Mouse (Mus musculus) MEL (cell line): ENCODE data around the gene Hs1bp3. TPM values are rescaled to one million over a fixed set of nuclear protein-coding genes. Genes with fewer than 3 reads are reported as not detected.

ENCODE experiments used
- DNase-seq: peaks from one replicate; pipeline ENCODE4 v3.0.0; 2011; ENCODE audit warnings: low read depth, low spot score
- H3K27ac ChIP-seq: 2 replicates; pipeline ENCODE4 v1.5.1; 2012; ENCODE audit warnings: low read depth, mild to moderate bottlenecking, control low read depth, low read length, moderate library complexity; ENCODE audit not compliant: control insufficient read depth
- H3K27me3 ChIP-seq, 2 experiments: fragments of 150-350 bp in 1 of 2; sonication (generic) in 1 of 2; 2 replicates each; pipeline ENCODE4 v1.6.1; 2012; ENCODE audit warnings: low read length in 2 of 2, mild to moderate bottlenecking in 2 of 2, improper control_type of control experiment in 1 of 2, moderate library complexity in 1 of 2; ENCODE audit not compliant: insufficient read depth in 2 of 2, control insufficient read depth in 1 of 2
- H3K36me3 ChIP-seq, 2 experiments: 2 replicates each; pipeline ENCODE4 v1.6.1; 2012 to 2014; ENCODE audit warnings: low read length in 2 of 2, improper control_type of control experiment in 1 of 2, inconsistent platforms in 1 of 2, mild to moderate bottlenecking in 1 of 2; ENCODE audit not compliant: insufficient read depth in 2 of 2, control insufficient read depth in 1 of 2
- H3K4me1 ChIP-seq, 2 experiments: fragments of 150-350 bp in 1 of 2; sonication (generic) in 1 of 2; 2 replicates each; pipeline ENCODE4 v1.6.1; 2012; ENCODE audit warnings: low read length in 2 of 2, improper control_type of control experiment in 1 of 2, mild to moderate bottlenecking in 1 of 2; ENCODE audit not compliant: insufficient read depth in 2 of 2, control insufficient read depth in 1 of 2
- H3K4me3 ChIP-seq, 2 experiments: fragments of 150-350 bp in 1 of 2; sonication (generic) in 1 of 2; 2 replicates each; pipeline ENCODE4 v1.5.1; 2012; ENCODE audit warnings: low read depth in 2 of 2, low read length in 2 of 2, mild to moderate bottlenecking in 2 of 2, moderate library complexity in 2 of 2, control low read depth in 1 of 2, improper control_type of control experiment in 1 of 2; ENCODE audit not compliant: control insufficient read depth in 1 of 2, insufficient read depth in 1 of 2
- H3K79me2 ChIP-seq: 2 replicates; pipeline ENCODE4 v1.6.1; 2012; ENCODE audit warnings: mild to moderate bottlenecking, low read length, moderate library complexity; ENCODE audit not compliant: control insufficient read depth, poor library complexity, insufficient read depth
- H3K9ac ChIP-seq: 2 replicates; pipeline ENCODE4 v1.6.1; 2012; ENCODE audit warnings: low read depth, mild to moderate bottlenecking, control low read depth, low read length, moderate library complexity; ENCODE audit not compliant: control insufficient read depth, poor library complexity, severe bottlenecking
- H3K9me3 ChIP-seq: fragments of 150-350 bp; sonication (generic); replicated peaks from 2 replicates; pipeline ENCODE4 v1.6.1; 2012; ENCODE audit warnings: mild to moderate bottlenecking, low read length, improper control_type of control experiment, moderate library complexity; ENCODE audit not compliant: insufficient read depth
- CHD1 ChIP-seq: IDR thresholded peaks from 2 replicates; pipeline ENCODE4 v1.6.1; 2012; ENCODE audit warnings: low read depth, mild to moderate bottlenecking, inconsistent platforms, low read length, improper control_type of control experiment
- CHD2 ChIP-seq: IDR thresholded peaks from 2 replicates; pipeline ENCODE4 v1.6.1; 2011; ENCODE audit warnings: low read length, improper control_type of control experiment
- E2F4 ChIP-seq: IDR thresholded peaks from 2 replicates; pipeline ENCODE4 v1.6.1; 2011; ENCODE audit warnings: low read depth, low read length, improper control_type of control experiment, borderline replicate concordance
- EP300 ChIP-seq, 2 experiments: IDR thresholded peaks; 2 replicates each; pipeline ENCODE4 v1.6.1; 2011; ENCODE audit warnings: improper control_type of control experiment in 2 of 2, low read length in 2 of 2, low read depth in 1 of 2, mild to moderate bottlenecking in 1 of 2
- ETS1 ChIP-seq: IDR thresholded peaks from 2 replicates; pipeline ENCODE4 v1.6.1; 2012; ENCODE audit warnings: low read depth, mild to moderate bottlenecking, inconsistent platforms, low read length, improper control_type of control experiment, moderate library complexity
- GABPA ChIP-seq: IDR thresholded peaks from 2 replicates; pipeline ENCODE4 v1.6.1; 2012; ENCODE audit warnings: low read depth, mild to moderate bottlenecking, inconsistent platforms, low read length, improper control_type of control experiment, moderate library complexity
- GATA1 ChIP-seq: IDR thresholded peaks from 2 replicates; pipeline ENCODE4 v1.6.1; 2011; ENCODE audit warnings: low read depth, low read length, improper control_type of control experiment
- HCFC1 ChIP-seq: IDR thresholded peaks from 2 replicates; pipeline ENCODE4 v1.6.1; 2012; ENCODE audit warnings: low read depth, mild to moderate bottlenecking, inconsistent platforms, low read length, improper control_type of control experiment, moderate library complexity
- KAT2A ChIP-seq: conservative IDR thresholded peaks from 2 replicates; pipeline ENCODE4 v1.6.1; 2012; ENCODE audit warnings: low read depth, low read length, improper control_type of control experiment, inconsistent platforms
- MAFK ChIP-seq: IDR thresholded peaks from 2 replicates; pipeline ENCODE4 v1.6.1; 2011; ENCODE audit warnings: low read depth, mild to moderate bottlenecking, low read length, improper control_type of control experiment, borderline replicate concordance
- MAX ChIP-seq: IDR thresholded peaks from 2 replicates; pipeline ENCODE4 v1.6.1; 2011; ENCODE audit warnings: low read length, improper control_type of control experiment
- MAZ ChIP-seq: IDR thresholded peaks from 2 replicates; pipeline ENCODE4 v1.6.1; 2012; ENCODE audit warnings: low read depth, mild to moderate bottlenecking, inconsistent platforms, low read length, improper control_type of control experiment
- MEF2A ChIP-seq: IDR thresholded peaks from 2 replicates; pipeline ENCODE4 v1.6.1; 2014; ENCODE audit warnings: low read depth, mild to moderate bottlenecking, inconsistent platforms, low read length, improper control_type of control experiment; ENCODE audit not compliant: poor library complexity, insufficient replicate concordance, severe bottlenecking; ENCODE audit errors: extremely low read depth
- MXI1 ChIP-seq: IDR thresholded peaks from 2 replicates; pipeline ENCODE4 v1.6.1; 2011; ENCODE audit warnings: mild to moderate bottlenecking, low read depth, low read length, improper control_type of control experiment
- MYB ChIP-seq: IDR thresholded peaks from 2 replicates; pipeline ENCODE4 v1.6.1; 2011; ENCODE audit warnings: mild to moderate bottlenecking, low read depth, low read length, improper control_type of control experiment
- MYC ChIP-seq: IDR thresholded peaks from 2 replicates; pipeline ENCODE4 v1.6.1; 2011; ENCODE audit warnings: low read depth, mild to moderate bottlenecking, low read length, improper control_type of control experiment, moderate library complexity
- NELFE ChIP-seq: IDR thresholded peaks from 2 replicates; pipeline ENCODE4 v1.6.1; 2011; ENCODE audit warnings: low read depth, low read length, improper control_type of control experiment
- NRF1 ChIP-seq: IDR thresholded peaks from 2 replicates; pipeline ENCODE4 v1.6.1; 2014; ENCODE audit warnings: low read depth, mild to moderate bottlenecking, inconsistent platforms, low read length, improper control_type of control experiment, moderate library complexity; ENCODE audit not compliant: poor library complexity, insufficient read depth, severe bottlenecking
- POLR2AphosphoS2 ChIP-seq: IDR thresholded peaks from 2 replicates; pipeline ENCODE4 v1.6.1; 2011; ENCODE audit warnings: low read length, improper control_type of control experiment
- SIN3A ChIP-seq: IDR thresholded peaks from 2 replicates; pipeline ENCODE4 v1.6.1; 2012; ENCODE audit warnings: low read length, improper control_type of control experiment, inconsistent platforms
- SMC3 ChIP-seq: IDR thresholded peaks from 2 replicates; pipeline ENCODE4 v1.6.1; 2011; ENCODE audit warnings: low read depth, low read length, improper control_type of control experiment
- TAL1 ChIP-seq: IDR thresholded peaks from 2 replicates; pipeline ENCODE4 v1.6.1; 2012; ENCODE audit warnings: mild to moderate bottlenecking, inconsistent platforms, low read length, moderate library complexity, mixed read lengths
- USF2 ChIP-seq, 2 experiments: IDR thresholded peaks; 2 replicates each; pipeline ENCODE4 v1.6.1; 2011 to 2012; ENCODE audit warnings: improper control_type of control experiment in 2 of 2, low read length in 2 of 2, borderline replicate concordance in 1 of 2, inconsistent platforms in 1 of 2, low read depth in 1 of 2, mild to moderate bottlenecking in 1 of 2; ENCODE audit not compliant: insufficient read depth in 1 of 2
- ZMIZ1 ChIP-seq: IDR thresholded peaks from 2 replicates; pipeline ENCODE4 v1.6.1; 2012; ENCODE audit warnings: low read depth, mild to moderate bottlenecking, inconsistent platforms, low read length, improper control_type of control experiment, moderate library complexity
- ZNF384 ChIP-seq: IDR thresholded peaks from 2 replicates; pipeline ENCODE4 v1.6.1; 2012; ENCODE audit warnings: low read depth, mild to moderate bottlenecking, inconsistent platforms, low read length, improper control_type of control experiment
- polyA plus RNA-seq, 2 experiments: library from polyadenylated mRNA; stranded (reverse) in 1 of 2; unstranded in 1 of 2; fragments of >175 nt in 1 of 2; fragments of >200 nt in 1 of 2; gene quantifications; 2 replicates each; pipeline versions ENCODE4 v1.2.1 to v1.2.4; 2012; ENCODE audit warnings: low replicate concordance in 2 of 2, low read depth in 1 of 2; ENCODE audit not compliant: insufficient read length in 2 of 2, insufficient read depth in 1 of 2, missing spikeins in 1 of 2
- total RNA-seq: library from RNA; depleted of rRNA; stranded (reverse); fragments of 300-350 nt; gene quantifications from 2 replicates; pipeline ENCODE4 v1.2.3, GENCODE M21; 2012

The Hs1bp3 gene
- total and polyA plus RNA-seq, 3 experiments: 4.7 to 17.4 TPM; not detected in 1

DNA sequence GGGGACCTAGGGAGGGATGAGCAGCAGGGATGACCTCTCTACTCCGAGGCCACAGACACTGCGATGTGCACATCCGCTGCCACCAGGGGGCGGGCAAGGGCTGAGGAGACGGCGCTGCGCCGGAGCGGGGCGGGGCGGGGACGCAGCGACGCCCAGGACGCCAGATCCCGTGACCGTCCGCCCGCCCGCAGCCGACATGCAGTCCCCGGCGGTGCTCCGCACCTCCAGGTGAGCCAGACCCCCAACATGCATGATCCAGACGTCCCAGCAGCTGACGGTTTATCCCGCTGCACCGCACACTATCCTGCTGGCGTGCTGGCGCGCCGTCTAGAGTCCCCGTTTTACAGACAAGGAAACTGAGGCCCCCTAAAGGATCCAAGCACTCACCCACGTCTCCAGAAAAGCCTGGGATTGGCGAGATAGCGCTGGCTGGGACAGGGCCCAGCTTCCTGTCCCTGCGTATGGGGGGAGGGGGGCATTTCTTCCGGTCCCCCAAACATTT lies at the start of gene Hs1bp3 (continued):
- TF ChIP-seq ZNF384 (no peak), NELFE (peak; percentile 80)

- Histone ChIP-seq H3K4me3 (no peak overlapping the region), H3K9me3 (no peaks in the 10 kb centered on the region), H3K79me2 (no peaks in the 10 kb centered on the region), H3K27me3 (no peaks in the 10 kb centered on the region), H3K27ac (no peak overlapping the region), H3K36me3 (no peaks in the 10 kb centered on the region; a peak in 2 of 4 replicates), H3K4me1 (no peaks in the 10 kb centered on the region), H3K9ac (no peak overlapping the region)
- TF ChIP-seq KAT2A: no peak
- TF ChIP-seq HCFC1: no peak
- DNase-seq: no peak
Measured at GRCm38 (mm10) chr12:8266311-8266710, 46.9 kb upstream of the Hs1bp3 start.

GRCm38 (mm10) chr12:8269627-8270026 lies 43.6 kb upstream of the Hs1bp3 start:
- TF ChIP-seq MAX: no peak
- TF ChIP-seq GATA1: no peak
- no peak for TF ChIP-seq ZNF384
- no peak for TF ChIP-seq SMC3
- no peak for TF ChIP-seq ETS1
- TF ChIP-seq CHD1: no peak
- no peak for TF ChIP-seq EP300 (IDR thresholded peaks at IDR 0.05; ENCODE audit: low read depth in 1 of 2, low read length in 2 of 2)
- no peak for TF ChIP-seq ZMIZ1
- no peak for TF ChIP-seq NRF1
- no peak for TF ChIP-seq MAFK
- H3K27me3 ChIP-seq: no peaks in the 10 kb centered on the region
- H3K79me2 ChIP-seq: no peaks in the 10 kb centered on the region
- no peak overlapping the region for H3K4me3 ChIP-seq
- H3K27ac ChIP-seq: no peak overlapping the region
- DNase-seq: no peak
- no peaks in the 10 kb centered on the region for H3K9me3 ChIP-seq
- no peak overlapping the region for H3K9ac ChIP-seq
- no peaks in the 10 kb centered on the region; a peak in 2 of 4 replicates for H3K36me3 ChIP-seq
- no peaks in the 10 kb centered on the region for H3K4me1 ChIP-seq

GRCm38 (mm10) chr12:8271405-8271804 lies 41.8 kb upstream of the Hs1bp3 start:
- Histone ChIP-seq H3K9me3 (no peaks in the 10 kb centered on the region), H3K9ac (no peak overlapping the region), H3K27me3 (no peaks in the 10 kb centered on the region), H3K4me1 (no peaks in the 10 kb centered on the region), H3K79me2 (no peaks in the 10 kb centered on the region), H3K36me3 (no peaks in the 10 kb centered on the region), H3K27ac (no peak overlapping the region), H3K4me3 (no peak overlapping the region)
- DNase-seq: no peak
- TF ChIP-seq MEF2A (no peak), MYC (no peak), MAZ (no peak), GABPA (no peak), EP300 (IDR thresholded peaks at IDR 0.05; ENCODE audit: low read depth in 1 of 2, low read length in 2 of 2) (no peak), TAL1 (no peak), MXI1 (no peak), POLR2AphosphoS2 (no peak), ZNF384 (no peak), ETS1 (no peak), USF2 (IDR thresholded peaks at IDR 0.05; ENCODE audit: borderline replicate concordance in 1 of 2, insufficient read depth in 1 of 2, low read depth in 1 of 2, low read length in 2 of 2) (no peak), NELFE (no peak), E2F4 (no peak), MYB (no peak), SIN3A (no peak), CHD2 (no peak)
